In genomic region chr19:32324550-32324949, GRCm38 (mm10) we compare ENCODE assay signal across 24 mouse cellular contexts.
A peak's percentile ranks its signal among the peaks of the same experiment; 100 is the strongest.
DNase-seq lines count a peak whose midpoint lies in the region; ATAC-seq and TF ChIP-seq lines count a peak whose summit lies in the region.
"Had no signal": no experiment of that assay in that cellular context is flagged by ENCODE, and none has a peak within 500 bp of the region (broad histone marks: within the 10 kb centered on the region; RNA-seq: fewer than 3 reads in every experiment).

No protein-coding gene starts in this region.

- TF ChIP-seq CTCF in testis, adult 2 months (IDR thresholded peaks at IDR 0.05; ENCODE audit: control insufficient read depth, insufficient read depth, insufficient replicate concordance, low read depth, low read length), result no peak

- no peaks in the 10 kb centered on the region for H3K36me3 ChIP-seq in heart, embryonic 12.5 days
- H3K36me3 ChIP-seq in testis, adult 2 months (ENCODE audit: control insufficient read depth, insufficient read depth, low read length), result no peaks in the 10 kb centered on the region; the same call in 1 of the 2 replicates
- H3K36me3 ChIP-seq in limb, embryonic 10.5 days, result no peaks in the 10 kb centered on the region
- H3K36me3 ChIP-seq: forebrain, embryonic 12.5 days; hindbrain, embryonic 15.5 days; stomach, embryonic 15.5 days had no signal

- no peak for DNase-seq in heart, postnatal 14 days
- DNase-seq in testis, postnatal 14 days (ENCODE audit: low spot score), result no peak
- DNase-seq in limb, embryonic 10.5 days (ENCODE audit: low spot score), result no peak
- DNase-seq in thymus, postnatal 0 days (ENCODE audit: low spot score), result no peak
- DNase-seq in urinary bladder, postnatal 25 days (ENCODE audit: low spot score), result no peak
- DNase-seq: adrenal gland, adult 2 months; cerebellum, adult 11 months; cerebellum, postnatal 10 days; layer of hippocampus, adult 9-11 months; liver, postnatal 0 days; right cerebral cortex, adult 18-20 months; right cerebral cortex, postnatal 4 days had no signal

- WGBS in heart, embryonic 12.5 days, result 83% methylated on average over 1 of the region's 1 CpGs
- 19% methylated on average over 1 of the region's 1 CpGs for WGBS in limb, embryonic 10.5 days

- H3K4me2 ChIP-seq in heart, embryonic 12.5 days, result no peak overlapping the region
- H3K4me2 ChIP-seq: forebrain, embryonic 12.5 days; heart, embryonic 13.5 days; hindbrain, embryonic 15.5 days; liver, embryonic 11.5 days; stomach, embryonic 15.5 days had no signal

- H3K27ac ChIP-seq in heart, embryonic 12.5 days (ENCODE audit: poor library complexity, severe bottlenecking), result peak overlapping the region; percentile 44; the same call in 1 of the 2 replicates
- H3K27ac ChIP-seq in testis, adult 2 months (ENCODE audit: control insufficient read depth, insufficient read depth, low read depth, low read length), result no peak overlapping the region
- H3K27ac ChIP-seq in limb, embryonic 10.5 days, result peak overlapping the region; percentile 66
- H3K27ac ChIP-seq: forebrain, embryonic 12.5 days; hindbrain, embryonic 15.5 days; macrophage had no signal

- intact Hi-C loops in heart, postnatal 14 days (cut with DNase I), result loop anchor here (5.0 kb wide), 2 partner anchors 112 to 352 kb away; no protein-coding TSS in a partner anchor

- H3K27me3 ChIP-seq in heart, embryonic 12.5 days (replicated peaks), result no peaks in the 10 kb centered on the region
- H3K27me3 ChIP-seq in testis, adult 2 months (ENCODE audit: control insufficient read depth, insufficient read depth, low read length), result no peaks in the 10 kb centered on the region
- no peaks in the 10 kb centered on the region for H3K27me3 ChIP-seq in limb, embryonic 10.5 days (ENCODE audit: low read depth, poor library complexity, severe bottlenecking)
- H3K27me3 ChIP-seq: heart, embryonic 13.5 days; hindbrain, embryonic 15.5 days; Patski; stomach, embryonic 15.5 days had no signal

- no peak overlapping the region for H3K4me3 ChIP-seq in heart, embryonic 12.5 days
- H3K4me3 ChIP-seq in testis, adult 2 months (ENCODE audit: control insufficient read depth, low read depth, low read length), result peak overlapping the region; percentile 3; the same call in 1 of the 2 replicates
- no peak overlapping the region for H3K4me3 ChIP-seq in limb, embryonic 10.5 days
- H3K4me3 ChIP-seq: forebrain, embryonic 12.5 days; heart, embryonic 13.5 days; hindbrain, embryonic 15.5 days; myocyte; stomach, embryonic 15.5 days had no signal

- TF ChIP-seq POLR2A in testis, adult 2 months (IDR thresholded peaks at IDR 0.05; ENCODE audit: control insufficient read depth, low read depth, low read length), result no peak

- H3K4me1 ChIP-seq in heart, embryonic 12.5 days (replicated peaks), result peaks cover 61% of the 10 kb centered on the region
- no peaks in the 10 kb centered on the region; the same call in 1 of the 2 replicates for H3K4me1 ChIP-seq in testis, adult 2 months (ENCODE audit: control insufficient read depth, insufficient read depth, low read length)
- H3K4me1 ChIP-seq in limb, embryonic 10.5 days, result peaks cover 66% of the 10 kb centered on the region

- no peak overlapping the region for H3K9ac ChIP-seq in heart, embryonic 12.5 days
- H3K9ac ChIP-seq: forebrain, embryonic 12.5 days; heart, embryonic 13.5 days; hindbrain, embryonic 15.5 days; liver, postnatal 0 days; stomach, embryonic 15.5 days had no signal

- H3K9me3 ChIP-seq in heart, embryonic 12.5 days (replicated peaks), result no peaks in the 10 kb centered on the region
- H3K9me3 ChIP-seq in limb, embryonic 10.5 days (replicated peaks), result no peaks in the 10 kb centered on the region
- H3K9me3 ChIP-seq: forebrain, embryonic 12.5 days; heart, embryonic 13.5 days; hindbrain, embryonic 15.5 days; stomach, embryonic 15.5 days had no signal

- ATAC-seq in heart, embryonic 12.5 days (ENCODE audit: insufficient number of reproducible peaks, low FRiP score), result no peak
- ATAC-seq: liver, postnatal 0 days; lung, postnatal 0 days; midbrain, embryonic 16.5 days; Patski had no signal
